Mouse (Mus musculus) midbrain, embryonic 11.5 days (tissue): ENCODE results near the gene Aass. TPM values are rescaled to one million over a fixed set of nuclear protein-coding genes. Genes with fewer than 3 reads are reported as not detected.
A peak's percentile ranks its signal among the peaks of the same experiment; 100 is the strongest.
"Not testable (repeated sequence)": the region's sequence is repeated elsewhere in the genome, so short reads cannot be mapped to it uniquely, and the experiment has no call there.

Source experiments
- ATAC-seq: fragments of 200-750 bp; cut with Nextera tagmentation; 2 replicates; pipeline ENCODE4 v1.8.0; 2017; ENCODE audit warnings: moderate TSS enrichment, moderate library complexity; ENCODE audit not compliant: low FRiP score
- DNase-seq: peaks from one replicate; pipeline ENCODE4 v3.0.0; 2015; ENCODE audit warnings: low spot score; ENCODE audit errors: missing footprints
- H3K27ac ChIP-seq: fragments of 300-500 bp; sonication (generic); 2 replicates; pipeline ENCODE4 v1.5.1; 2014; ENCODE audit warnings: low read depth, low read length
- H3K27me3 ChIP-seq: fragments of 300-500 bp; sonication (generic); 2 replicates; pipeline ENCODE4 v1.6.1; 2014; ENCODE audit warnings: mild to moderate bottlenecking, low read length, moderate library complexity, mixed read lengths; ENCODE audit not compliant: control insufficient read depth, insufficient read depth
- H3K36me3 ChIP-seq: fragments of 300-500 bp; sonication (generic); 2 replicates; pipeline ENCODE4 v1.6.1; 2014; ENCODE audit warnings: mild to moderate bottlenecking, low read length, moderate library complexity, mixed read lengths; ENCODE audit not compliant: control insufficient read depth, insufficient read depth
- H3K4me1 ChIP-seq: fragments of 300-500 bp; sonication (generic); 2 replicates; pipeline ENCODE4 v1.6.1; 2014; ENCODE audit warnings: low read length; ENCODE audit not compliant: control insufficient read depth, insufficient read depth
- H3K4me2 ChIP-seq: fragments of 300-500 bp; sonication (generic); 2 replicates; pipeline ENCODE4 v1.6.1; 2014; ENCODE audit warnings: mild to moderate bottlenecking, moderate library complexity
- H3K4me3 ChIP-seq: fragments of 300-500 bp; sonication (generic); 2 replicates; pipeline ENCODE4 v1.5.1; 2014; ENCODE audit warnings: low read depth, low read length
- H3K9ac ChIP-seq: fragments of 300-500 bp; sonication (generic); 2 replicates; pipeline ENCODE4 v1.6.1; 2014; ENCODE audit warnings: low read length
- H3K9me3 ChIP-seq: fragments of 300-500 bp; sonication (generic); 2 replicates; pipeline ENCODE4 v1.6.1; 2016; ENCODE audit warnings: low read length; ENCODE audit not compliant: control insufficient read depth
- WGBS: fragments of 180-500 bp; shearing (Covaris S2); extraction: QIAGEN DNeasy Blood & Tissue Kit; methylation state at CpG from one replicate; pipeline ENCODE4 v1.1.7; 2014; 5-methylcytosine and 5-hydroxymethylcytosine counted together
- polyA plus RNA-seq: library from polyadenylated mRNA; unstranded; fragments of >200 nt; fragmentation: Nextera tagmentation; extraction: Ambion mirVana; gene quantifications from 2 replicates; pipeline ENCODE4 v1.2.1, GENCODE M21; 2014

The Aass gene
- polyA plus RNA-seq = 1.0 TPM in 2 replicates

DNA sequence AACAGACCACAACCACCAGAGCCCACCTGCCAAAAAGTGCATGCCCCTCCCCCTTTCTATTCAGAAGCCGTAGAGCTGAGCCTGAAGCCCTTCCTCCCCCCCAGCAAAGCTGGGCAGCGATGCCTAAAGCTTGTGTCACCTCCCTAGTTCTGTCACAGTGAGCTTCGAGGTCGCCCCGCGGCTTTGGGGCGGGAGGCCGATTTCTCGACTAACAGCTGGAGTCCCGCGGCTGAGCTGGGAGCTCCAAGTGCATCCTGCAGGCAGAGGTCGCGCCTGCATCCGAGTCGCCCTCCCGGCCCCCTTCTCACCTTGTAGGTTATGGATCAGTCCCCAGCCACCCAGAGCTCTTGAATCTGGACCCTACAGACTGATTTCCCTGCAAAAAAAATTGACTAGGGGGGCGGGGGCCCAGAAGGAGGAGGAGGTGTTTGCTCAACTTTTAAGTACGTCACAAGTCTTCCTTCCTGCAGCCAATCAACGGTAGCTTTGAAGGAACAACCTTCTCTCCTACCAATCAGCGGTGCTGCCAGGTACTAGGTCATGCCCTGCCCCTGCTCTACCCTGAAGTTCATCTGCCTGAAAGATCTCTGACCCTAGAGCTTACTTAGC lies at the start of gene Aass:
Aass (minus strand) TSS at position 414 of the 609 bp plus-strand sequence.
- Histone ChIP-seq H3K27ac (no peak within 1 kb of the TSS), H3K9me3 (no peaks in the 10 kb centered on the region), H3K4me1 (peaks cover 2% of the 10 kb centered on the region; the same call in 1 of the 2 replicates), H3K4me2 (peak within 1 kb of the TSS; percentile 70), H3K4me3 (peak within 1 kb of the TSS; percentile 39), H3K27me3 (no peaks in the 10 kb centered on the region), H3K36me3 (no peaks in the 10 kb centered on the region), H3K9ac (peak within 1 kb of the TSS; percentile 44)
- ATAC-seq (peak; percentile 93), DNase-seq (peak; percentile 94)
- 1% methylated on average over 20 of the region's 20 CpGs for WGBS

DNA sequence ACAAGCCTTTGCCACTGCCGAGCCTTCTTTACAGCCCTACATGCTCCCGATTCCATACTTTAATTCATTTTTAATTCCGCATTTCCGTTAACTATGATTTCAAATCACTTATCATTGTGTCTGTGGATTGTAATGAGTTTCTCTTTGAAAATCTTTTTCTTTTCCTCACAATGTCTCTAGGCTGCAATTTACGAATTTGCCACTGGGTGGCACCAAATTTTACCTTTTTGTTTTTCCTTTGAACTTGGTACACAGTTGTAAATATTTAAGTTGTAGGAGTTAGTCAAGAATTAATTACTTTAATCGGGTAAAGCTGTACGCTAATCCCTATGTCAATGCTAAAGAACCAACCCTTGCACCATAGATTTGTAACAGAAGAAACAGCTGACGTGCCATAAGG lies 47.3 kb upstream of the Aass start:
- no peak overlapping the region for H3K27ac ChIP-seq
- H3K4me3 ChIP-seq = no peak overlapping the region
- no peaks in the 10 kb centered on the region for H3K9me3 ChIP-seq
- H3K36me3 ChIP-seq = no peaks in the 10 kb centered on the region
- H3K9ac ChIP-seq = no peak overlapping the region
- peak; percentile 98 for DNase-seq
- peak; percentile 38; the same call in 1 of the 2 replicates for ATAC-seq
- no peaks in the 10 kb centered on the region for H3K4me1 ChIP-seq
- H3K4me2 ChIP-seq = no peak overlapping the region
- 20% methylated on average over 8 of the region's 8 CpGs for WGBS
- no peaks in the 10 kb centered on the region for H3K27me3 ChIP-seq

- not testable (repeated sequence) for H3K4me1 ChIP-seq, DNase-seq, H3K9me3 ChIP-seq, H3K36me3 ChIP-seq, H3K4me2 ChIP-seq, H3K27ac ChIP-seq, H3K9ac ChIP-seq, H3K27me3 ChIP-seq, ATAC-seq, H3K4me3 ChIP-seq
- 48% methylated on average over 1 of the region's 2 CpGs for WGBS
Measured at GRCm38 (mm10) chr6:23163824-23164223, 31.0 kb upstream of the Aass start.

DNA sequence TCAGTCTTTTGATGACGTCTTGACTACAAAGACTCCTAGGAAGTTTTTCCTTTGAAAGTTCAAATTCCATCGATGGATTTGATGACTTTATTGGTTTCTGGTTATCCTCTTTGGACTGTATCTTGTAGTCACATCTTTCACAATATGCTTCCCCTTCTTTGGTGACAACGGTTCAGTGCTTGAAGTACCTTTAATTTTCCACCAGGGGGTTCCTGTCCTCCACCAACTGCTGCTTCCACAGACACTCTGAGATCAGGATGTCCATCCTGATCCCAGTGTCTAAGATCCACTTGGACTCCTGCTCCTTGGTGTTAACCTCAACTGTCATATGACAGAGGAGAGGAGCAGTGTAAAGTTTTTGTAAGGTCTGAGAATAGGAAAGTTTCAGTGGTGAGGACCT lies 23.6 kb upstream of the Aass start:
- not testable (repeated sequence) for DNase-seq, H3K27me3 ChIP-seq

GRCm38 (mm10) chr6:23153112-23153511 lies 20.3 kb upstream of the Aass start:
- H3K9me3 ChIP-seq = no peaks in the 10 kb centered on the region
- DNase-seq (no peak), ATAC-seq (no peak)
- 94% methylated on average over 2 of the region's 2 CpGs for WGBS
- no peak overlapping the region for H3K9ac ChIP-seq
- H3K4me2 ChIP-seq = no peak overlapping the region
- no peak overlapping the region for H3K27ac ChIP-seq
- no peaks in the 10 kb centered on the region for H3K27me3 ChIP-seq
- no peaks in the 10 kb centered on the region for H3K36me3 ChIP-seq
- H3K4me3 ChIP-seq = no peak overlapping the region
- no peaks in the 10 kb centered on the region for H3K4me1 ChIP-seq

More for the DNA sequence above, 23.6 kb upstream of the Aass start:
- H3K36me3 ChIP-seq, H3K27ac ChIP-seq, H3K9me3 ChIP-seq, H3K4me2 ChIP-seq, H3K4me3 ChIP-seq, ATAC-seq, H3K4me1 ChIP-seq, H3K9ac ChIP-seq: not testable (repeated sequence)
- 78% methylated on average over 2 of the region's 3 CpGs for WGBS

DNA sequence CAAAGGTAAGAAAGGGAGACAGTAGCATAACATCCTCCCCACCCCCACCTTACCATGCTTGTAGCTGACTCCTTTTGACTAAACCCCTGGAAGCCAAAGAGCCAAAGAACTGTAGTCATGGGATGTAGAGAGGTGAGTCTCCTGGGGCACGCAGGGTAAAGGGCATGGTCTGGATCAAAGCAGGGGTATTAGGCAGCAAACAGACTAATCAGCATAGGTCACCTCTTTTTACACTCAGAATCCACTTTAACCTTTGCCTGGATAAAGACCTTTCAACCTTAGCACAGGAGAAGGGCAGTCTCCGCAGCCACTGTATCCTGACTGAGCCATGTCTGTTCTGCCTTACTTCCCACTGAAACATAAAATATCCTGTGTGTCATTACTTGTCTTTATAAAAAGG lies 14.4 kb upstream of the Aass start:
- Histone ChIP-seq H3K27me3 (no peaks in the 10 kb centered on the region), H3K4me2 (no peak overlapping the region), H3K27ac (no peak overlapping the region), H3K36me3 (no peaks in the 10 kb centered on the region), H3K4me3 (no peak overlapping the region), H3K9me3 (no peaks in the 10 kb centered on the region), H3K9ac (no peak overlapping the region), H3K4me1 (no peaks in the 10 kb centered on the region)
- no peak for DNase-seq
- no peak for ATAC-seq
- 78% methylated on average over 2 of the region's 2 CpGs for WGBS

DNA sequence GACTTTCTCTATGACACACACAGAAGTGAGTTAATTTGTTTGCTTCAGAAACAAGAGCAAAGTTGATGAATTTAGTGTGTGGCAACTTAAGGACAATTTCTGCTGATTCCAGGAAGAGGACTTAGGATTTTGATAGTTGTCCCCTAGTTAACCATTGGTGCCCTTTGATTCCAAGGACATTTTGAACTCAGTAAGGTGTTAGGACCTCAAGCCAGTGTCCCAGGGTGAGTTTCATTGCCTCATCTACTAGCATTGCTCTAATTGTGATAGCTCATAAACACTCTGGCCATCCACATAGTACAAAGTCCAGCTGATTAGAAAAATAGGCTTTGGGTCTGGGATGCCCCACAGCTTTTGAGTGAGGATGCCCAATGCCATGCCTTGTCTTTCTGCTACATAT lies 11.2 kb upstream of the Aass start:
- H3K4me2 ChIP-seq = no peak overlapping the region
- no peaks in the 10 kb centered on the region for H3K9me3 ChIP-seq
- no peak for ATAC-seq
- DNase-seq = no peak
- no peak overlapping the region for H3K27ac ChIP-seq
- no peak overlapping the region for H3K9ac ChIP-seq
- no peak overlapping the region for H3K4me3 ChIP-seq
- no peaks in the 10 kb centered on the region for H3K27me3 ChIP-seq
- no peaks in the 10 kb centered on the region for H3K4me1 ChIP-seq
- H3K36me3 ChIP-seq = no peaks in the 10 kb centered on the region

DNA sequence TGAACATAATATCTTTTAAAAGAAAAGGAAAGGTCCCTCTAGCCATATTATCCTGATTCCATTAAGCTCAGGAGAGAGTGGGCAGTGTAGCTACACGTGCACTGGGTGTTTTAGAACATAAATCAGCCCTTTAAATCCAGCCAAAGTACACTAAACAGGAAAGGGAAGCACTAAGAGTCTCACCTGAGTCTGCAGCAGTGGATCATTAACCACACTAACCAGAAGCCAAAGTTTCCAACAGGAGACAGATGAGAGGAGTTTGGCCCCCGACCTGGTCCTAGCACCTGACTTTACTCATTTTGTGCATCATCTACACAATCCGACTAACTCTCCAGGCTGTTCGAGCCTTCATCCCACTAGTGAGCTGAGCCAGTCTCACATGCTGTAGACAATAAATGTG lies 1.8 kb downstream of the Aass start:
- no peak overlapping the region for H3K4me2 ChIP-seq
- no peaks in the 10 kb centered on the region for H3K27me3 ChIP-seq
- WGBS = 80% methylated on average over 4 of the region's 4 CpGs
- no peak overlapping the region for H3K4me3 ChIP-seq
- DNase-seq (no peak), ATAC-seq (no peak)
- no peak overlapping the region for H3K27ac ChIP-seq
- peaks cover 2% of the 10 kb centered on the region; the same call in 1 of the 2 replicates for H3K4me1 ChIP-seq
- no peaks in the 10 kb centered on the region for H3K9me3 ChIP-seq
- no peaks in the 10 kb centered on the region for H3K36me3 ChIP-seq
- no peak overlapping the region for H3K9ac ChIP-seq

DNA sequence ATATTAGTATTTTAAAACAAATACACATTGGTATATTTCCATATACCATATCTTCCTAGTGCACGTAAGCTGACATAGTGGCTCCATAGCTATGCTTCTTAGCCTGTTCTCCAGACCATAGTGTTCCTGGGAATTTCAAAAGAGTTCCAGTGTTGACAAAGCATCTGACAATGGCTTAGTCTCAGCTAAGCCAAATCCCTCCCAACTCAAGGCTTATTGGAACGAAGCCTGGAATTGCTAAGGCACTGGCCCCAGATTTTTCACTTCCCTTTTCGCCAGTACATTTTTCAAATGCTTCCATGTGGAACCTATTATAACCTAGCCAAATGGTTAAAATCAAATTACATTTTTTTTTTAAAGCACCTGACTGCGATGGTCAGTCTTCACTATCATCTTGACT lies 3.6 kb downstream of the Aass start:
- DNase-seq (no peak), ATAC-seq (no peak)
- Histone ChIP-seq H3K9me3 (no peaks in the 10 kb centered on the region), H3K4me3 (no peak overlapping the region), H3K27me3 (no peaks in the 10 kb centered on the region), H3K4me1 (peaks cover 2% of the 10 kb centered on the region; the same call in 1 of the 2 replicates), H3K27ac (no peak overlapping the region), H3K36me3 (no peaks in the 10 kb centered on the region), H3K4me2 (no peak overlapping the region), H3K9ac (no peak overlapping the region)
- whole genome bisulfite sequencing = 65% methylated on average over 4 of the region's 4 CpGs
